Mouse (Mus musculus) heart, postnatal 0 days (tissue): ENCODE data around the gene Plcxd2. TPM values are rescaled to one million over a fixed set of nuclear protein-coding genes. Genes with fewer than 3 reads are reported as not detected.

Source experiments
- ATAC-seq: fragments of 200-750 bp; cut with Nextera tagmentation; 2 replicates; pipeline ENCODE4 v1.8.0; 2017; ENCODE audit warnings: low read depth, moderate number of reproducible peaks, moderate library complexity; ENCODE audit not compliant: insufficient read depth
- DNase-seq: peaks from one replicate; pipeline ENCODE4 v3.0.0-alpha.2; 2016; ENCODE audit warnings: low spot score
- H3K27ac ChIP-seq: fragments of 300-500 bp; sonication (generic); 2 replicates; pipeline ENCODE4 v1.5.1; 2014; ENCODE audit warnings: low read depth, mild to moderate bottlenecking
- H3K27me3 ChIP-seq: fragments of 300-500 bp; sonication (generic); 2 replicates; pipeline ENCODE4 v1.6.1; 2014; ENCODE audit warnings: low read length, mixed read lengths; ENCODE audit not compliant: control insufficient read depth, insufficient read depth
- H3K36me3 ChIP-seq: fragments of 300-500 bp; sonication (generic); replicated peaks from 2 replicates; pipeline ENCODE4 v1.6.1; 2014; ENCODE audit warnings: low read length, mixed read lengths; ENCODE audit not compliant: control insufficient read depth, insufficient read depth
- H3K4me1 ChIP-seq: fragments of 300-500 bp; sonication (generic); 2 replicates; pipeline ENCODE4 v1.6.1; 2014; ENCODE audit warnings: antibody characterized with exemption; ENCODE audit not compliant: control insufficient read depth, insufficient read depth
- H3K4me2 ChIP-seq: fragments of 300-500 bp; sonication (generic); 2 replicates; pipeline ENCODE4 v1.6.1; 2014; ENCODE audit warnings: low read depth, mild to moderate bottlenecking, low read length, moderate library complexity
- H3K4me3 ChIP-seq: fragments of 300-500 bp; sonication (generic); 2 replicates; pipeline ENCODE4 v1.5.1; 2014; ENCODE audit warnings: low read depth, low read length
- H3K9ac ChIP-seq: fragments of 300-500 bp; sonication (generic); replicated peaks from 2 replicates; pipeline ENCODE4 v1.6.1; 2014; ENCODE audit warnings: low read depth, low read length, mixed read lengths
- H3K9me3 ChIP-seq: fragments of 300-500 bp; sonication (generic); replicated peaks from 2 replicates; pipeline ENCODE4 v1.6.1; 2016; ENCODE audit warnings: low read length; ENCODE audit not compliant: control insufficient read depth
- CTCF ChIP-seq: IDR thresholded peaks from 2 replicates; pipeline ENCODE4 v1.5.1; 2016; ENCODE audit warnings: antibody characterized with exemption, control low read depth, low read depth
- EP300 ChIP-seq: IDR thresholded peaks from 2 replicates; pipeline ENCODE4 v1.6.1; 2016; ENCODE audit warnings: antibody characterized with exemption, low read depth
- WGBS: fragments of 180-500 bp; shearing (Covaris S2); extraction: QIAGEN DNeasy Blood & Tissue Kit; methylation state at CpG from one replicate; pipeline ENCODE4 v1.1.7; 2014; 5-methylcytosine and 5-hydroxymethylcytosine counted together
- polyA plus RNA-seq: library from polyadenylated mRNA; unstranded; fragments of >200 nt; fragmentation: Nextera tagmentation; extraction: Ambion mirVana; gene quantifications from 2 replicates; pipeline ENCODE4 v1.2.1, GENCODE M21; 2015
- total RNA-seq: library from RNA; depleted of rRNA; stranded (reverse); fragments of >200 nt; gene quantifications from 2 replicates; pipeline ENCODE4 v1.2.3, GENCODE M21; 2014; ENCODE audit warnings: low replicate concordance

Gene Plcxd2
- total and polyA plus RNA-seq, 2 experiments from 2014 or later, result 0.14 to 0.99 TPM

- no peak overlapping the region for H3K9ac ChIP-seq
- no peaks in the 10 kb centered on the region for H3K9me3 ChIP-seq
- no peaks in the 10 kb centered on the region for H3K27me3 ChIP-seq
- no peak overlapping the region for H3K4me2 ChIP-seq
- ATAC-seq (0 out of 2 replicates have a peak, but pooled peaks have one; percentile 30), DNase-seq (no peak)
- no peaks in the 10 kb centered on the region for H3K36me3 ChIP-seq
- no peak overlapping the region for H3K27ac ChIP-seq
- no peaks in the 10 kb centered on the region for H3K4me1 ChIP-seq
- WGBS, result 65% methylated on average over 2 of the region's 2 CpGs
- no peak overlapping the region for H3K4me3 ChIP-seq
- TF ChIP-seq EP300 (no peak), CTCF (no peak)
Observed at GRCm38 (mm10) chr16:45936521-45936920, 73.5 kb downstream of the Plcxd2 start.

- no peaks in the 10 kb centered on the region for H3K27me3 ChIP-seq
- TF ChIP-seq EP300, result no peak
- no peak for TF ChIP-seq CTCF
- H3K36me3 ChIP-seq, result no peaks in the 10 kb centered on the region
- H3K4me2 ChIP-seq, result no peak overlapping the region
- H3K9me3 ChIP-seq, result no peaks in the 10 kb centered on the region
- peak; percentile 17 for DNase-seq
- no peak overlapping the region for H3K4me3 ChIP-seq
- no peak overlapping the region for H3K9ac ChIP-seq
- peak; percentile 36; the same call in 1 of the 2 replicates for ATAC-seq
- H3K27ac ChIP-seq, result no peak overlapping the region
- 46% methylated on average over 3 of the region's 3 CpGs for WGBS
- no peaks in the 10 kb centered on the region for H3K4me1 ChIP-seq
Observed at GRCm38 (mm10) chr16:45935956-45936483, 74.0 kb downstream of the Plcxd2 start.

DNA sequence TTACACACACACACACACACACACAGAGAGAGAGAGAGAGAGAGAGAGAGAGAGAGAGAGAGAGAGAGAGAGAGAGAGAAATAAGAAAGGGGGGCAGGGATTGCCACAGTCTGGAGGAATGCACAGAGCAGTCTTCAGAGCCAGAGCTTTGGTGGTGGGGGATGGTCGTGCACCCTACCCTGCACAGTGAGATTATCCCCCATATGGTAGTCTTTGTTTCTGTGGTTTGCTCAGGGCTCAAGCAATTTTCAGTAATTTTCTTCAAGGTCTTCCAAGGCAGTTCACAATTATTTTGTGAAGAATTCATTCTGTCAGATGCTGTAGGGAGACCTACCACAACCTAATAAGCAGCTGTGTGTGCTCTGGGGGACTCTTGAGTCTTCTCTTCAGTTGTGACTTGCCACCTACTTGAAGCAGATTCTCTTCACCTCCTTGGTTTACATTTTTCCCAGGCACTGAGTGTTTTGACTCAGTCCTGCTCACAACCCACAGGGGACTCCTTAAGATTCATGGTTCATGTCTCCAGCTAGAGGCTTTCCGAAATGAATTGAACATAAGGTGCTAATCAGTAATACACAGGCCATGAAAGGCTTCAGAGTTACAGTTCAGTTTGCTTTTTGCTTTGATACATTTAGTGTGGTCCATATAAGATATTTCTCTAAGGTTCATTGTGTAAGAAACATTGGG is 75.2 kb downstream of the Plcxd2 start:
- 53% methylated on average over 2 of the region's 2 CpGs for WGBS
- ATAC-seq, result no peak

DNA sequence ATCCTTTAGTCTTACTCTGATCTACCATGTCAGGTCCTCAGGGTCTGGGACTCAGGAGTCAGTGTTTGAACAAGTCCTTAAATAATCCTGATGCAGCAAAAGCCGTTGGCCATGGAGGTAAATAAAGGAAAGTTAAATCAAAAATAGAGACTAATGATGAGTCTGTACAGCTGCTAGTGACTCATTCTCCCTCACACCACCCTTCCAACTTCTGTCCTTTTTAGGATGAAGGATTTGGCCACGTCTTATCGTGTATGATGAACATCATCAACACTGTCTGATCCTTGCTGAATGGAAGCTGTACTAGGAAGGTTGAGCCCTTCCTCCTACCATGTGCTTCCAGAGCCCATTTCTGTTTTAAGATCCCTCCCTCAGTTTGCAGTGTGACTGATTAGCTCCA is 79.7 kb downstream of the Plcxd2 start:
- no peak overlapping the region for H3K27ac ChIP-seq

More for the DNA sequence above, 75.2 kb downstream of the Plcxd2 start:
- TF ChIP-seq CTCF (no peak), EP300 (no peak)
- Histone ChIP-seq H3K27ac (no peak overlapping the region), H3K9ac (no peak overlapping the region), H3K4me2 (no peak overlapping the region), H3K4me1 (no peaks in the 10 kb centered on the region), H3K27me3 (no peaks in the 10 kb centered on the region), H3K4me3 (no peak overlapping the region), H3K36me3 (no peaks in the 10 kb centered on the region), H3K9me3 (no peaks in the 10 kb centered on the region)
- DNase-seq, result no peak

DNA sequence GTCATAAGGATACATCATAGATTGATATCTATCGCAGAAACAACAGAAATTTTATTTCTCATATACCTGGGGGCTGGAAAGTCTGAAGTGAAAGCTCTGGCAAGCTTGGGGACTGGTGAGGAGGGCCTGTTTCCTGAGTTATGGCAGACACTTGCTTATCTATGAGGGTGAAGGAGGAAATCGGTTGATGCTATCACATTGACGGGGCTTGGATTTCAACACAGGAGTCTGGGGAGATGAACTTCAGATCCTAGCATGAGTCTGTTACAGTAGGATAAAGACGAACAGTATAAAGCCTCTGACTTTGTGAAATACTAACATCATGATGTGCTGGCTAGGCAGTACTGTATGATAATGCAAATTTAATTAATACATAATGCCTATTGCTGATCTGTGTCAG is 81.9 kb downstream of the Plcxd2 start:
- H3K4me3 ChIP-seq, result no peak overlapping the region
- no peak overlapping the region for H3K9ac ChIP-seq
- no peak for ATAC-seq
- 36% methylated on average over 4 of the region's 4 CpGs for WGBS
- no peaks in the 10 kb centered on the region for H3K9me3 ChIP-seq
- TF ChIP-seq CTCF, result no peak
- no peak for TF ChIP-seq EP300
- no peak for DNase-seq
- H3K27ac ChIP-seq, result no peak overlapping the region
- no peak overlapping the region for H3K4me2 ChIP-seq
- no peaks in the 10 kb centered on the region for H3K36me3 ChIP-seq
- no peaks in the 10 kb centered on the region for H3K27me3 ChIP-seq
- H3K4me1 ChIP-seq, result peaks cover 22% of the 10 kb centered on the region

More for the DNA sequence above, 79.7 kb downstream of the Plcxd2 start:
- no peak overlapping the region for H3K9ac ChIP-seq
- H3K36me3 ChIP-seq, result no peaks in the 10 kb centered on the region
- DNase-seq (no peak), ATAC-seq (no peak)
- H3K9me3 ChIP-seq, result no peaks in the 10 kb centered on the region
- no peak for TF ChIP-seq EP300
- TF ChIP-seq CTCF, result no peak
- 62% methylated on average over 3 of the region's 3 CpGs for WGBS
- no peaks in the 10 kb centered on the region for H3K27me3 ChIP-seq
- H3K4me3 ChIP-seq, result no peak overlapping the region
- peaks cover 11% of the 10 kb centered on the region for H3K4me1 ChIP-seq
- no peak overlapping the region for H3K4me2 ChIP-seq

DNA sequence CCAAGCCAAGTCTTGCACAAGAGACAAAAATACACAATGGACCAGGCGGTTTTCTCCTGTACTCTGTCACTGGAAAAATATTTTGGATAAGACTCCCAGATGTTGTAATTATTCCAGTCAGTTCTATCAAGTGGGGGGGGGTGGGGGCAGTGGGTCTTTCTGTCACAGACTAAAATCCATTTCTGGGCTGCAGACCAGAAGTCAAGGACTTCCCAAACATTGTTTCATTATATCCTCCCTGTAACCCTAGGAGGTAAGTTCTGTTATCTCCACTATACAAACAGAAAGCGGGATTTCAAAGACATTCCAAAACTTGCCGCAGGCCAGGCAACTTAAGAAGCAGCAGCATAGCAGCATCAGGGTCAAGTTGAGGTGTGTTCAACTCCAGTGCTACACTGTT is 82.4 kb downstream of the Plcxd2 start:
- ATAC-seq (no peak), DNase-seq (no peak)
- no peak overlapping the region for H3K4me2 ChIP-seq
- no peak overlapping the region for H3K4me3 ChIP-seq
- H3K36me3 ChIP-seq, result no peaks in the 10 kb centered on the region
- WGBS, result 12% methylated on average over 3 of the region's 3 CpGs
- H3K9ac ChIP-seq, result no peak overlapping the region
- H3K27me3 ChIP-seq, result no peaks in the 10 kb centered on the region
- no peaks in the 10 kb centered on the region for H3K9me3 ChIP-seq
- TF ChIP-seq CTCF (no peak), EP300 (no peak)
- no peak overlapping the region for H3K27ac ChIP-seq
- peaks cover 25% of the 10 kb centered on the region for H3K4me1 ChIP-seq
